Mouse (Mus musculus): ENCODE data around the gene Uhrf1bp1l.

- TF ChIP-seq CTCF (IDR thresholded peaks at IDR 0.05; ENCODE audit: borderline replicate concordance, insufficient read depth, low read depth, low read length) (no peak), POLR2A (IDR thresholded peaks at IDR 0.05; ENCODE audit: borderline replicate concordance, insufficient read depth, low read length) (no peak)
These were observed 41.7 kb upstream of the Uhrf1bp1l start for GRCm38 (mm10) chr10:89703042-89703441.

Data from cerebellum, adult 2 months (tissue).